Mouse (Mus musculus): ENCODE measurements around the gene Rasgef1b. TPM values are rescaled to one million over a fixed set of nuclear protein-coding genes. Genes with fewer than 3 reads are reported as not detected.

Gene Rasgef1b
- polyA plus RNA-seq, 1 experiment from 2014 or later = 81.3 TPM

DNA sequence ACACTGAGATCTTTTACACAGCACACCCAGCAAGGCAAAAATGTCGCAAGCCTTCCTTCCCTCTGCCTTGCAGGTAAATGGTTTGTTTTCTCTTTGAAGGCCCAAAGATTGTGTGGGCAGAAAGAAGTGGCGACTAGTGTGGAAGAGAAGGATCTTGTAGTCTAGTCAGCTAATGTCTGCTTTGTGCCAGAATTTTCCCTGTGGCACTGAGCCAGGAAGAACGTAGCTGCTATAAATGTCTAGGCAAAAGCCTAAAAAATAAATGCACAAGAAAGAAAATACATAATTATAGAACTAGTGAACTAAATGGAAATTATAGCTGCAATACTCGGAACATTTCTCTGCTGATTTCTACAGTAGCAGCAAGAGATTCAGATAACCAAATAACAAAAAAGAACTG is 207.5 kb downstream of the Rasgef1b start:
- H3K27me3 ChIP-seq = no peaks in the 10 kb centered on the region
- no peaks in the 10 kb centered on the region for H3K9me3 ChIP-seq (replicated peaks)
- 64% methylated on average over 4 of the region's 4 CpGs for WGBS
- no peak overlapping the region for H3K27ac ChIP-seq
- peaks cover 30% of the 10 kb centered on the region for H3K4me1 ChIP-seq
- H3K4me2 ChIP-seq = no peak overlapping the region
- H3K9ac ChIP-seq = no peak overlapping the region
- ATAC-seq = no peak
- no peak overlapping the region for H3K4me3 ChIP-seq
- no peaks in the 10 kb centered on the region for H3K36me3 ChIP-seq (ENCODE audit: poor library complexity, severe bottlenecking)

DNA sequence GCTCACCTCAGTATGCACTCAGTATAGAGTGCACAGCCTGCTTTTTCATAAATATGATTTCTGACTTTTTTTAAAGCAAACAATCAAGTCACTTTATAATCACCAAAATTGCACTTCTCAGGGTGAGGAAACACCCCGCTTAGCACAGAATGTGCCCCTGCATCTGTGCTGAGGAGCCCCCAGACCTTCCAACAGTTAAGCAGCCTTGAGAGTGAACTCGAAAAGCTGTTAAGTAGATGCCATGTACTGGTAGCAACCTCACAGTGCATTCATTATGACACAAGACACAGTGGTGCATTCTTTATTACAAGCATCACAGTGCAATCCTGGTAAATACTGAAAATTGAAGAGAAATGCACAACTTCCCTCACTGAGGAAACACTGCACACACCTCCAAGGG is 209.3 kb downstream of the Rasgef1b start:
- Histone ChIP-seq H3K4me1 (peaks cover 30% of the 10 kb centered on the region), H3K27ac (no peak overlapping the region; the same call in 1 of the 2 replicates), H3K9ac (no peak overlapping the region), H3K4me3 (no peak overlapping the region), H3K27me3 (no peaks in the 10 kb centered on the region), H3K4me2 (no peak overlapping the region), H3K36me3 (ENCODE audit: poor library complexity, severe bottlenecking) (no peaks in the 10 kb centered on the region), H3K9me3 (replicated peaks) (no peaks in the 10 kb centered on the region)
- WGBS = 77% methylated on average over 2 of the region's 2 CpGs
- ATAC-seq = 0 out of 2 replicates have a peak, but pooled peaks have one; percentile 27

DNA sequence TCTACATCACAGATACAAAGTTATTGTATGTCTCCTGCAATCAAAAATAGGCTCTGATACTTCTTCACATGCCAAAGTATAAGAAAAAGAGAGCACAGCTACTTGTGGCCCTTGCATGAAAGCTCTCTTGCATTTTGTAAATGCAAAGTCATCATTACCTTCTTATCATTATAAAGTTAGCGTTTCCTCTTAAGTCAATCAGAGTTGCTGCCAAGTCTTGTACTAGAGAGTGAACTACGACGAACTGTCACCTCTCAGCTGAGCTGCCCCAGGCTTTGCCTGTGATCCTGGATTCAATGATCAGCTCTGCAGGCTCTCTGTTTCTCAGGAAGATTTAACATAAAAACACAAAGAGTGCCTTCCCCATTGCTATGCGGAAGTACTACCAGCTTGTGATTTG is 209.8 kb downstream of the Rasgef1b start:
- H3K36me3 ChIP-seq (ENCODE audit: poor library complexity, severe bottlenecking) = no peaks in the 10 kb centered on the region
- no peak overlapping the region; the same call in 1 of the 2 replicates for H3K27ac ChIP-seq
- no peaks in the 10 kb centered on the region for H3K9me3 ChIP-seq (replicated peaks)
- H3K4me2 ChIP-seq = no peak overlapping the region
- no peak overlapping the region for H3K9ac ChIP-seq
- H3K27me3 ChIP-seq = no peaks in the 10 kb centered on the region
- peaks cover 30% of the 10 kb centered on the region for H3K4me1 ChIP-seq
- H3K4me3 ChIP-seq = no peak overlapping the region
- no peak for ATAC-seq
- 62% methylated on average over 4 of the region's 4 CpGs for WGBS

DNA sequence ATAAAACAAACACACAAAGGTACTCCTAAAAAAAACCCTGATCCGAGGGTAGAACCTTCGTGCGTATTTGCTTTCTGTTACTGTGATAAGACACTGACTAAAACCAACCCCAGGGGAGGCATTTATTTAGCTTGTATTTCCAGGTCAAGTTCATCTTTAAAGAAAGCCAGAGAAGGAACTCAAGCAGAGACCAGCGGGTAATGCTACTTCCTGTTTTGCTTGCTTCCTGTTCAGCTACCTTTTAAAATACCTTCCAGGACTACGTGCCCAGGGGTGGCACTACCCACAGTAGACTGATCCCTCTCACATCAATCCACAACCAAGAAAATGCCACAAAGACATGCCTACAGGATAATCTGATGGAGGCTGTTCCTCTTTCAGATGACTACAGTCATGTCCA is 212.7 kb downstream of the Rasgef1b start:
- Histone ChIP-seq H3K27me3 (no peaks in the 10 kb centered on the region), H3K9ac (no peak overlapping the region), H3K27ac (no peak overlapping the region), H3K4me3 (no peak overlapping the region), H3K9me3 (replicated peaks) (no peaks in the 10 kb centered on the region), H3K4me1 (peaks cover 33% of the 10 kb centered on the region), H3K4me2 (no peak overlapping the region), H3K36me3 (ENCODE audit: poor library complexity, severe bottlenecking) (no peaks in the 10 kb centered on the region)
- ATAC-seq = no peak
- 94% methylated on average over 5 of the region's 5 CpGs for WGBS

DNA sequence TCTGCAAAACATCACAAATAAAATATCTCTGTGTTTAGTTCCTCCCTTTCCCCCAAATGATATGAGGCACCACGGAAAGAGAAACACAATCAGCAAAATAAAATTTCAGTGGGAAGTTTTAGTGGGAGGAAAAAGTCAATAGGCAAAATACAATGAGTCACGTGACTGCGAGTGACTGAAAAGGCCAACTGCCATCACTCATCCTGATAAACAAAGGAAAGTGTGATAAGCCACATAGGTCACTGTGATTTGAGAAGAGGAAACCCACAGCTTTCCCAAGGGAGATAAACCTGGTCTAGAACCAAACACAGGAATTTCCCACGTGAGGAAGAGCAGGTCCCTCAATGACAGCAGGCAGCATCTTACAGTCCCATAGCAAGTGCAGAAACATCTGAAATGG is 213.1 kb downstream of the Rasgef1b start:
- 87% methylated on average over 4 of the region's 4 CpGs for WGBS
- Histone ChIP-seq H3K9ac (no peak overlapping the region), H3K27ac (no peak overlapping the region)

DNA sequence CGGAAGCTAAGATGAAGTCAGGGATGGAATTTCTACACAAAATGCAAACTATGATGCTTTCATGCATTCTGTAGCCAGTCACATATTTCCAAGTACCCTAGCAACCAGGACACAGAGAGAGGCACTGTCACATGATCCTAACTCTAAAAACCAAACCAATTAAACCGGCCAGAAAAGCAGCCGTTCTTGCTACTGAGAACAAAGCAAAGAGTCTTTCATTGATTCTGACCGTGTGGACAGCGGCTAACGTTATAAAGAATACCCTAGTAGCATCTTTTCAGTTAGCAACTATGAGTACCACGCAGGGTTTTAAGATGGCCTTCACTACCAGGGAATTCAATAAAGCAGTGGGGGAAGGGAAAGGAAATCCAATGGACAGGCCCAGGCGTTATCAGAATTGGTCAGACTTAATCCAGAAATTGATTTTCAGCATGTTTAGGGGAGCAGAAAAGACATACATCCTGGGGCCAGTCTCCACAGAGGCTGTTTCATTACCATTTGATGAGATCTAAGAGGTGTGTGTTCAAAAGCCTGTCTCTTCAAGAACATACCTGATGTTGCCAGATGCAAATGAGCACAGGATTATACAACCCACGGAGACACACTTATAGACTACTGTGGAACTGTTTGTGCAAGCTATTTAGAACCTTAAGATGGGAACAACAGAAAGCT is 215.5 kb downstream of the Rasgef1b start:
- no peak overlapping the region for H3K9ac ChIP-seq
- H3K27me3 ChIP-seq = no peaks in the 10 kb centered on the region
- peaks cover 27% of the 10 kb centered on the region for H3K4me1 ChIP-seq
- no peak overlapping the region for H3K4me2 ChIP-seq
- H3K27ac ChIP-seq = no peak overlapping the region
- no peaks in the 10 kb centered on the region for H3K36me3 ChIP-seq (ENCODE audit: poor library complexity, severe bottlenecking)
- 16% methylated on average over 9 of the region's 9 CpGs for WGBS
- ATAC-seq = peak; percentile 43; the same call in 1 of the 2 replicates
- H3K4me3 ChIP-seq = no peak overlapping the region
- H3K9me3 ChIP-seq (replicated peaks) = no peaks in the 10 kb centered on the region

More for the DNA sequence above, 213.1 kb downstream of the Rasgef1b start:
- Histone ChIP-seq H3K27me3 (no peaks in the 10 kb centered on the region), H3K4me3 (no peak overlapping the region), H3K4me1 (peaks cover 34% of the 10 kb centered on the region), H3K9me3 (replicated peaks) (no peaks in the 10 kb centered on the region), H3K4me2 (no peak overlapping the region), H3K36me3 (ENCODE audit: poor library complexity, severe bottlenecking) (no peaks in the 10 kb centered on the region)
- ATAC-seq = no peak

DNA sequence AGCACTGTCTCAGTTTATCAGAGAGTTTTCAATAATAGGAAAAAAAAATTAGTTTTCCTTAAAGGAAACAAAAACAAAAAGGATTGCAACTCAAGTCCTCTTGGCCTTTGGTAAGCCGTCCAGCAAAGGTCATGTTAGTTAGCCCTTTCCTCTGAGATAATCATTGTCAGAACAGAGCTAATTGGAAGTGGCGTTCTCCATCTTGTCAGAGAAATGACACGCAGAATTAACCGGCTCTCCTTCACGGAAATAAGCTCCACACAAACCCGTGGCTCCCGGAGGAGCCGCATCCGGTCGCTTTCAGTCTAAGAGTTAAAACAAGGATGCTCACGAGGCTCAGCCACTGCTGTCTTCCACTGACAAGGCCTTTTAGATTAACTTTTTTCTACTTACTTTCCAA is 217.8 kb downstream of the Rasgef1b start:
- 44% methylated on average over 11 of the region's 11 CpGs for WGBS
- ATAC-seq = no peak
- Histone ChIP-seq H3K27me3 (no peaks in the 10 kb centered on the region), H3K36me3 (ENCODE audit: poor library complexity, severe bottlenecking) (no peaks in the 10 kb centered on the region), H3K4me2 (no peak overlapping the region), H3K4me3 (no peak overlapping the region), H3K27ac (no peak overlapping the region), H3K9me3 (replicated peaks) (no peaks in the 10 kb centered on the region), H3K9ac (no peak overlapping the region), H3K4me1 (peaks cover 26% of the 10 kb centered on the region)

DNA sequence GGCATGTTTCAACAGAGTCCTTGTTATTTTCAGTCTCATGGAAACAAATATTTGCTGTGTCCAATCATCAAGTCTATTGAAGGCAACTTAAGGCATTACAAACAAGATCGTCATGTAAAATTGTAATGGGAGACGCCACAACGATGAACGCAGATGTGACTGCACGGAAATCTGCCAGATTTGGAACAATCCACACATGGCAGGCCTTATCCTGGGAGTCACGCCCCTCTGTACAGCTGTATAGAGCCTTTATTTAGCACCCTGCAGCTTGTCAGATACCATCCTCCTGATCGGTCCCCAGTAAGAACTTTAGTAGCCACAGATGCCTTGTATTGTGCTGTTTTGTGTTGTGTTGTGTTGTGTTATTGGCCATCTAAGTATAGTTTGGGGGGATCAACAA is 222.8 kb downstream of the Rasgef1b start:
- Histone ChIP-seq H3K27ac (no peak overlapping the region), H3K36me3 (ENCODE audit: poor library complexity, severe bottlenecking) (no peaks in the 10 kb centered on the region), H3K27me3 (no peaks in the 10 kb centered on the region), H3K4me2 (no peak overlapping the region), H3K4me1 (peaks cover 19% of the 10 kb centered on the region), H3K9me3 (replicated peaks) (no peaks in the 10 kb centered on the region), H3K9ac (no peak overlapping the region), H3K4me3 (no peak overlapping the region)
- ATAC-seq = no peak
- WGBS = 84% methylated on average over 7 of the region's 7 CpGs

DNA sequence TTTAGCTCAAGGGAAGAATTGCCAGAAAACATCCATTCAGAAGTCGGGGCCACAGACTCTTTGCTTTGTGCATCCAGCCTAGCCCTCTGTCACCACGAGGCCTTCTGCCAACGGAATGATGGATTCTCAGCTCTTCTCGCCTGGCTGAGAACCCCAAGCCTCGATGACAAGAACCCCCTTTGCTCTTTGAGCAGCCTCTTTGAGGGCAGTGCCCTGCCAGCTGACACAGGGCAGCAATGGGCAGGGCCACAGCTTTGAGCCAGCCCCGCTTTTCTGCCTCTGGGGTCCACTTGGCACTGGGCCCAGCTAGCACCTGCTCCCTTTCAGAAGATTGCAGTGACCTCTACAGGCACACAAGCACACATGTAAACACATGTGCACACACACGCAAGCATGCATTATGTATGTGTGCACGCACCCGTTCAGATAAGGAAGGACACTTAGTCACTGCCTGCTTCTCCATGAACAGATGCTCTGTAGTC is 224.5 kb downstream of the Rasgef1b start:
- H3K4me1 ChIP-seq = peaks cover 17% of the 10 kb centered on the region
- no peak overlapping the region for H3K4me3 ChIP-seq
- no peaks in the 10 kb centered on the region for H3K36me3 ChIP-seq (ENCODE audit: poor library complexity, severe bottlenecking)
- H3K27ac ChIP-seq = peak overlapping the region; percentile 70
- no peaks in the 10 kb centered on the region for H3K27me3 ChIP-seq
- H3K4me2 ChIP-seq = no peak overlapping the region
- ATAC-seq = peak; percentile 91
- H3K9me3 ChIP-seq (replicated peaks) = no peaks in the 10 kb centered on the region
- H3K9ac ChIP-seq = no peak overlapping the region
- WGBS = 29% methylated on average over 9 of the region's 9 CpGs

DNA sequence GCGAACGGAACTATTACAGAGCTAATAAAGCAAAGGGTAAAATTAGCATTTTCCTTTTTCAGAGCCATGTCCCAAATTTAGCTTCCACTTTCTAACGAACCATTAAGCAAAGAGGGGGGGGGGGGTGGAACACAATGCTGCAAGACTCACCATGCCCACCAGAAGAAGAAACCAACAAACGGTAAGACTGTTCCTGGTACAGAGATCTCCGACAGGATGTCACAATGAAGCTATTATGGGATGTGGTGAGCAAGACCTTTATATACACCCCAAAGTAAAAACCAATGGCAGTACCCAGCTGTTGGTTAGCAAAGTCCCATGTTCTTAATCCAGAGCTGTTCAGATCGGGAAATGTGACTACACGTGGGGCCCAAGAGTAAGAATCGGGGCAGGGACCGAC is 226.2 kb downstream of the Rasgef1b start:
- H3K9me3 ChIP-seq (replicated peaks) = no peaks in the 10 kb centered on the region
- ATAC-seq = no peak
- H3K4me1 ChIP-seq = peaks cover 19% of the 10 kb centered on the region
- no peaks in the 10 kb centered on the region for H3K27me3 ChIP-seq
- H3K4me2 ChIP-seq = no peak overlapping the region
- H3K4me3 ChIP-seq = no peak overlapping the region
- H3K36me3 ChIP-seq (ENCODE audit: poor library complexity, severe bottlenecking) = no peaks in the 10 kb centered on the region
- H3K27ac ChIP-seq = no peak overlapping the region
- H3K9ac ChIP-seq = no peak overlapping the region
- 77% methylated on average over 9 of the region's 9 CpGs for WGBS

DNA sequence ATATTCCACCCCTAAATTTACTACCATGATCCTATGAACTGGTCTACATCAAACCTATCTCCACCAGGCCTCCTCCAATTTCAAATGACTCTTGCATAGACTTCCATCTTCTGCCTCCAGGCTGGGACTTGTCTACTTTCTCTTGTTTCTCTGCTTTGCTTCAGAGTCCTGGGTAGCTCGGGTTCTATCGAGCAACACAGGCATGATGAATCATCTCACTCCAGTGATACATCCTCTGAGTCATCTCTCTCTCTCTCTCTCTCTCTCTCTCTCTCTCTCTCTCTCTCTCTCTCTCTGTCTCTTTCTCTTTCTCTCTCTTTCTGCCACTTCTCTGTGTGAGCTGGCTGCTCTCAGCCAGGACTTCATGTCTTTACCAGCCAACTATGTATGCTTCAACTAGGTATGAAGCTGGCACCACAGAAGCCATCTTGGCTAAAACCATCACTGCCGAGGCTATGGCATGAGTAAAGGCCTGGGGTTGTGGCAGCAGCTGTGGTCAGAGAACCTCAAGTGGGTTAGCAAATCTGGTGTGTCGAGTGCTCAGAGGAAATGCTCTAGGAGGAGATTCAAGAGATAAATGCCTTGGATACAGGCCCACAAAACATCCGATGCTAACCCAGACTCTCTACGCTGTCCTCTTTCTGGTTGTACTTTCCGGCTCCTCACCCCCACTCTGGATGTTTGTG is 229.3 kb downstream of the Rasgef1b start:
- no peaks in the 10 kb centered on the region for H3K9me3 ChIP-seq (replicated peaks)
- no peak overlapping the region for H3K27ac ChIP-seq
- H3K27me3 ChIP-seq = no peaks in the 10 kb centered on the region
- no peaks in the 10 kb centered on the region for H3K36me3 ChIP-seq (ENCODE audit: poor library complexity, severe bottlenecking)
- no peak for ATAC-seq
- H3K9ac ChIP-seq = no peak overlapping the region
- H3K4me1 ChIP-seq = peaks cover 37% of the 10 kb centered on the region
- no peak overlapping the region for H3K4me3 ChIP-seq
- H3K4me2 ChIP-seq = no peak overlapping the region
- 92% methylated on average over 7 of the region's 7 CpGs for WGBS

DNA sequence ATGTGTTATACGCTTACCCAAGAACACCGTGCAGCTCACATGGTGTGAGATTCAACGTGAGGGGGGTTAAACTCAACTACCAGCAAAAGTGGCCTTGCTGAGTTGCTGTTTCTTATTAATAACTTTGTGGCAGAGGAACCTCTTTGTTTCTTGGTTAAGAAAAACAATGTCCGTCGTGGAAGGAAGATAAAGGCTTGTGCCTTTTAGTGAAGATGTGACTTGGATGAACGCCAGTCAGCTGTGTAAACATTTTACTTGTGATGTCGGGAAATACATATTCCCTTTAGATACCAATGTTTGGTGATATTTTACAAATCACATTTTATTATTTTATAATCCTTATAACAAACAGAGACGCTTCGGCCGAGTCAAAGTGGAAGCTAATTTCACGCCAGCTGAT is 231.0 kb downstream of the Rasgef1b start:
- WGBS = 81% methylated on average over 11 of the region's 11 CpGs
- Histone ChIP-seq H3K36me3 (ENCODE audit: poor library complexity, severe bottlenecking) (no peaks in the 10 kb centered on the region), H3K4me2 (no peak overlapping the region), H3K9ac (no peak overlapping the region), H3K9me3 (replicated peaks) (no peaks in the 10 kb centered on the region), H3K4me3 (no peak overlapping the region), H3K27me3 (no peaks in the 10 kb centered on the region), H3K4me1 (peaks cover 32% of the 10 kb centered on the region), H3K27ac (no peak overlapping the region; the same call in 1 of the 2 replicates)
- ATAC-seq = no peak

Data from forebrain, embryonic 13.5 days (tissue).